Mouse (Mus musculus) limb, embryonic 14.5 days (tissue): ENCODE results near the gene Mturn. TPM values are rescaled to one million over a fixed set of nuclear protein-coding genes. Genes with fewer than 3 reads are reported as not detected.

Experiments used
- ATAC-seq: fragments of 200-750 bp; cut with Nextera tagmentation; 2 replicates; pipeline ENCODE4 v1.8.0; 2017; ENCODE audit warnings: low read depth, moderate number of reproducible peaks, moderate TSS enrichment; ENCODE audit not compliant: low FRiP score
- DNase-seq: peaks from one replicate; pipeline ENCODE4 v3.0.0-alpha.2; 2015; ENCODE audit warnings: low spot score
- H3K27ac ChIP-seq: fragments of 300-500 bp; sonication (generic); replicated peaks from 2 replicates; pipeline ENCODE4 v1.5.1; 2014; ENCODE audit warnings: low read depth, mild to moderate bottlenecking, low read length, moderate library complexity, mixed read lengths
- H3K27me3 ChIP-seq: fragments of 300-500 bp; sonication (generic); 2 replicates; pipeline ENCODE4 v1.6.1; 2014; ENCODE audit warnings: low read length, mixed read lengths; ENCODE audit not compliant: control insufficient read depth, insufficient read depth
- H3K36me3 ChIP-seq: fragments of 300-500 bp; sonication (generic); 2 replicates; pipeline ENCODE4 v1.6.1; 2014; ENCODE audit warnings: mild to moderate bottlenecking, low read length, moderate library complexity, mixed read lengths; ENCODE audit not compliant: control insufficient read depth, insufficient read depth
- H3K4me1 ChIP-seq: fragments of 300-500 bp; sonication (generic); 2 replicates; pipeline ENCODE4 v1.6.1; 2014; ENCODE audit warnings: antibody characterized with exemption, low read length, mixed read lengths; ENCODE audit not compliant: control insufficient read depth, insufficient read depth
- H3K4me2 ChIP-seq: fragments of 300-500 bp; sonication (generic); replicated peaks from 2 replicates; pipeline ENCODE4 v1.6.1; 2014; ENCODE audit warnings: low read depth, mild to moderate bottlenecking, low read length, moderate library complexity; ENCODE audit not compliant: severe bottlenecking
- H3K4me3 ChIP-seq: fragments of 300-500 bp; sonication (generic); replicated peaks from 2 replicates; pipeline ENCODE4 v1.5.1; 2014; ENCODE audit warnings: low read length
- H3K9ac ChIP-seq: fragments of 300-500 bp; sonication (generic); 2 replicates; pipeline ENCODE4 v1.6.1; 2014; ENCODE audit warnings: mild to moderate bottlenecking, low read depth, low read length, moderate library complexity; ENCODE audit not compliant: severe bottlenecking
- H3K9me3 ChIP-seq: fragments of 300-500 bp; sonication (generic); 2 replicates; pipeline ENCODE4 v1.6.1; 2016; ENCODE audit warnings: low read length; ENCODE audit not compliant: control insufficient read depth
- POLR2A ChIP-seq: fragments of 200-500 bp; IDR thresholded peaks from 2 replicates; pipeline ENCODE4 v1.8.0; 2012; ENCODE audit warnings: inconsistent platforms, mild to moderate bottlenecking, moderate library complexity, borderline replicate concordance; ENCODE audit not compliant: insufficient read depth, insufficient read length; ENCODE audit errors: extremely low read depth
- WGBS: fragments of 180-500 bp; shearing (Covaris S2); extraction: QIAGEN DNeasy Blood & Tissue Kit; methylation state at CpG from one replicate; pipeline ENCODE4 v1.1.7; 2014; 5-methylcytosine and 5-hydroxymethylcytosine counted together
- polyA plus RNA-seq, 2 experiments: library from polyadenylated mRNA; depleted of rRNA in 1 of 2; stranded (reverse) in 1 of 2; unstranded in 1 of 2; fragments of >200 nt; fragmentation: Nextera tagmentation in 1 of 2; extraction: Ambion mirVana in 1 of 2; gene quantifications; 2 replicates each; pipeline versions ENCODE4 v1.2.1 to v1.2.3; 2012 to 2014

The Mturn gene
- polyA plus RNA-seq, 2 experiments, result 9.3 to 13.0 TPM

DNA sequence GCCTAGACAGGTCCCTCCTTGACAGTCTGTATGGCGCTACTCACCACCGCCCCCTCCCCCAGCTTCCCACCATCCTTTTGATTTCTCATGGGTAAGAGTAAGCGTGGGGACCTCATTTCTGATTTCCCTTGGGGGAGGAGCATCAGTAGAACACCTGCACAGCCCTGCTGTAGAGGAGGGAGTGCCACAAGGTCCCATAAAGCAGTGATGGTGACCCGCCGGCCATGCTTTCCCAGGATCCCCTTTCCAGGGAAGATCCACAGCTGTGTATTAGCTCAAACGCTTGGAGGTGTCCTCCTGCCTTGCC is 23.1 kb downstream of the Mturn start:
- Histone ChIP-seq H3K4me3 (no peak overlapping the region), H3K9ac (no peak overlapping the region), H3K4me2 (no peak overlapping the region), H3K27me3 (no peaks in the 10 kb centered on the region), H3K36me3 (no peaks in the 10 kb centered on the region), H3K4me1 (peaks cover 4% of the 10 kb centered on the region; the same call in 1 of the 2 replicates), H3K27ac (no peak overlapping the region), H3K9me3 (no peaks in the 10 kb centered on the region)
- DNase-seq, result no peak
- WGBS, result 28% methylated on average over 6 of the region's 6 CpGs
- ATAC-seq, result no peak
- TF ChIP-seq POLR2A, result no peak

DNA sequence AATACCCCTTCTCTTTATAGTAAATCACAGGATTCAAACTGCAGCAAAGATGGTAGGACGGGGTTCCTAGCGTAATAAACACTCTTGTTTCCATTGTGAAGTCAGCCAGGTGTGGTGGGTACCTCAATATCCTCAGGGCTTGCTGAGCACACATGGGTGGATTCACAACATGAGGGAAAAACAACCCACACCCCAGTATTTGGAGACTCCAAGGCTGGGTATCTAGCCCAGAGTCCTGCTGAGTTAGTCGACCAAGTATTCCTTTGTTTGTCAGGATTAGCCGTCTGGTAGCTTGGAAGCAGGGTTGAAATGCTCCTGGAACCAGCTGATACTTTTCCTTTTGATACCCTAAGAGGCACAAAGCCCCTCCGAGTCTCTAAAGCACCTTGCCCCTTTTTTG is 23.4 kb downstream of the Mturn start:
- Histone ChIP-seq H3K27me3 (no peaks in the 10 kb centered on the region), H3K4me1 (peaks cover 4% of the 10 kb centered on the region; the same call in 1 of the 2 replicates), H3K27ac (no peak overlapping the region), H3K4me3 (no peak overlapping the region), H3K9me3 (no peaks in the 10 kb centered on the region), H3K36me3 (no peaks in the 10 kb centered on the region), H3K4me2 (no peak overlapping the region), H3K9ac (no peak overlapping the region)
- DNase-seq (no peak), ATAC-seq (no peak)
- WGBS, result 33% methylated on average over 5 of the region's 5 CpGs
- no peak for TF ChIP-seq POLR2A

DNA sequence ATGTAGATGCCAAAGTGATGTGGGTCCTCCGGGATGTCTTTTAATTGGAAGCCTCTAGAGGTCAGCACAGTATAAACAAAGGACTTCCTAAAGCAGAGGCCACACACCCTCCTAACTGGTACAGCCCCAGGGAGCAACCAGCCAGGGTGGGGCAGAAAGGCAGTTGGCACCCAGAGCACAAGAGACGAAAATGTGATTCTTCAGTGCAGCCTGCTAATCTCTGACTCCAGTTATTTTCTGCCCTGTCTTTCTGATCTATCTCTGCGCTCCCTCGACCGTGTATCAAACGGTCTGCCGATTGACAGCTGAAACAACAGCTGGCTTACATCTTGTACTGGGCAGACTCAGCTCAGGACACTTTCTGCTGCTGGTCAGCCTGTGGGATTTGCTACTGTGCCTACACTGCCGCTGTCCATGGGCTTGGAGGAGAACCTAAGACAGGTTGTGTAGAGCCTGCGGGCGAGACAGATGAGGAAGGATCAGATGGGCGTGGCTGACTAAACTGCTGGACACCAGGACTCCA is 24.0 kb downstream of the Mturn start:
- H3K4me3 ChIP-seq, result no peak overlapping the region
- no peak overlapping the region for H3K27ac ChIP-seq
- 17% methylated on average over 11 of the region's 11 CpGs for WGBS

DNA sequence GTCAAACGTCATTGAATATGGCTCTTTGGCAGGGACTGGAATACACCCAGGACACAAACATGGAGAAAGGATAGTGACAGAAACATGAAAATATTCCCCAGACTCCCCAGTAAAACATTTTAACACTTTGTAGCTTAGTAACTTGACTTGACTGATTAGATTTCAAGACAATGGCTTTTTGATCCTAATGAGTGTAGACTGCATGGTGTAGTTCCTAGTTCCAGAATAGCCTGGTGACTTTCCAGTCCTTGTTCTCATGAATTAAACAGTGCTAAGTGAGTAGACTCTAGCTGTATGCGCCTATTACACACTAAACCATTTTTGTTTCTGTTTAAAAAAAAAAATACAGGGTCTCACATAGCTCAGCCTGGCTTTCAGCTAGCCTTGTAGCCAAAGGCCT is 24.7 kb downstream of the Mturn start:
- H3K9me3 ChIP-seq, result no peaks in the 10 kb centered on the region
- DNase-seq (no peak), ATAC-seq (no peak)
- H3K4me2 ChIP-seq, result no peak overlapping the region
- H3K9ac ChIP-seq, result no peak overlapping the region
- 59% methylated on average over 2 of the region's 2 CpGs for WGBS
- H3K4me1 ChIP-seq, result peaks cover 4% of the 10 kb centered on the region; the same call in 1 of the 2 replicates
- no peaks in the 10 kb centered on the region for H3K36me3 ChIP-seq
- no peak overlapping the region for H3K27ac ChIP-seq
- no peak overlapping the region for H3K4me3 ChIP-seq
- TF ChIP-seq POLR2A, result no peak
- H3K27me3 ChIP-seq, result no peaks in the 10 kb centered on the region

More for the DNA sequence above, 24.0 kb downstream of the Mturn start:
- peak; percentile 27 for DNase-seq
- Histone ChIP-seq H3K9me3 (no peaks in the 10 kb centered on the region), H3K27me3 (no peaks in the 10 kb centered on the region), H3K4me2 (peak overlapping the region; percentile 25; the same call in 1 of the 2 replicates), H3K9ac (no peak overlapping the region), H3K4me1 (peaks cover 4% of the 10 kb centered on the region; the same call in 1 of the 2 replicates), H3K36me3 (no peaks in the 10 kb centered on the region)
- peak; percentile 50; the same call in 1 of the 2 replicates for ATAC-seq
- no peak for TF ChIP-seq POLR2A

DNA sequence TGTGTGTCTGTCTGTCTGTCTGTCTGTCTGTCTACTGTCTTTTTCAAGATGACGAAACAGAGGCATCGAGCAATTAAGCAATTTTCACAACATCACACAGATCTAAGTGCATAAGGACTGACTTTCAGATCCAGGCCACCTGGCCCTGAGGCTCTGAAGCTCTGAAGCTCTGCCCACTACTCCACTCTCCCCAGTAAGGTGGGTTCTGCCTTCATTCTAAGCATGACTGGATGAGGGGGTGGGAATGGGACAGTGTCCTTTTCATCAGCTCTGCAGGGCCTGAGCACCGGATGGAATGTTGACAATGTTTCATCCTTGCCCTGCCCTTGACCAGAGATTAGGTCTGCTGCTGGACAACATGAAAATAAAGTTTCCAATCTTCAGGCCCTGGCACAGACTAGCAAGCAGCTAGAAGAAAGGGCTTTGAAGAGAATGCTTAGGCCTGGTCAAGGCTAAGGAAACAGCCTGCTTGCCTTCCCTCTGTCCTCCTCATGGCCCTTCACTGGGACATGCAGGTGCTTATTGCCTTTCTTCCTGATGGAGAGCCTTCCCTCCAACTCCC is 25.3 kb downstream of the Mturn start:
- no peak overlapping the region for H3K4me3 ChIP-seq
- no peak overlapping the region for H3K27ac ChIP-seq
- H3K4me2 ChIP-seq, result no peak overlapping the region
- peaks cover 4% of the 10 kb centered on the region; the same call in 1 of the 2 replicates for H3K4me1 ChIP-seq
- H3K27me3 ChIP-seq, result no peaks in the 10 kb centered on the region
- 83% methylated on average over 3 of the region's 3 CpGs for WGBS
- TF ChIP-seq POLR2A, result no peak
- H3K9ac ChIP-seq, result no peak overlapping the region
- H3K9me3 ChIP-seq, result no peaks in the 10 kb centered on the region
- no peak for DNase-seq
- H3K36me3 ChIP-seq, result no peaks in the 10 kb centered on the region
- ATAC-seq, result no peak

DNA sequence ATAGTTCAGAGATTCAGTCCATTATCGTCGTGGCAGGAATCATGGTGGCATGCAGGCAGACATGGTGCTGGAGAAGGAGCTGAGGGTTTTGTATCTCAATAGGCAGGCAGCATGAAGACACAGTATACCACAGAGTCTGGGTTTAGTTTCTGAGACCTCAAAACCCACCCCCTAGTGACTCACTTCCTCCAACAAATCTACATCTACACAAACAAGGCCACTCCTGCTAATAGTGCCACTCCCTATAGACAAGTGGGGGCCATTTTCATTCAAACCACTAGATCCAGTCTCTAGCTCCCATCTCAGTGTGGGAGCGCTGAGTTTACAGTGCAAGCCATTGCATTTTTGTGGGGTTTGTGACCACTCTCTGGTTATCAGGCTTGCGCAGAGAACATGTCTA is 27.2 kb downstream of the Mturn start:
- Histone ChIP-seq H3K4me3 (no peak overlapping the region), H3K27me3 (no peaks in the 10 kb centered on the region), H3K4me1 (peaks cover 4% of the 10 kb centered on the region; the same call in 1 of the 2 replicates), H3K9me3 (no peaks in the 10 kb centered on the region), H3K36me3 (no peaks in the 10 kb centered on the region), H3K27ac (no peak overlapping the region), H3K9ac (no peak overlapping the region), H3K4me2 (no peak overlapping the region)
- ATAC-seq, result no peak
- DNase-seq, result no peak
- 91% methylated on average over 4 of the region's 4 CpGs for WGBS
- no peak for TF ChIP-seq POLR2A
